Mouse (Mus musculus): ENCODE data around the gene Nudt2.

Nudt2 gene

DNA sequence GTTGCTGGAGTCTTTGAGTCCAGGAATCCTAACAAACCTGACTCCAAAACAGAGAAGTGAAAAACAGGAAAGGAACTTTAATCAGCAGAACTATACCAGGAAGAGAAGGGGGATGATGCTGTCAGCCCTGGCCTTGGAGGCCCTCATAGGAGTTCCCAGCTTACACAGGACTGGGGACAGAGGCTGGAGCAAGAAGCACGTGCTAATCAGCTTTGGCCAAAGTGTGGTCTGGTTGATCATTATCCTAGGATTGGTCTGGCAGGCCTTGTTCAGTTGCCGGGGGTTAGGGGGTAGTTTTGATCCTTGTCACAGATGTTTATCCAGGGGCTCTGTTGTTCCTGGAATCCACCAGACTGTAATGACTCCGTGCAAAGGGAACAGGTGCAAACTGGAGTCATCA is 29.4 kb downstream of the Nudt2 start:
- no peak for DNase-seq (ENCODE audit: low spot score in 2 of 2)

DNA sequence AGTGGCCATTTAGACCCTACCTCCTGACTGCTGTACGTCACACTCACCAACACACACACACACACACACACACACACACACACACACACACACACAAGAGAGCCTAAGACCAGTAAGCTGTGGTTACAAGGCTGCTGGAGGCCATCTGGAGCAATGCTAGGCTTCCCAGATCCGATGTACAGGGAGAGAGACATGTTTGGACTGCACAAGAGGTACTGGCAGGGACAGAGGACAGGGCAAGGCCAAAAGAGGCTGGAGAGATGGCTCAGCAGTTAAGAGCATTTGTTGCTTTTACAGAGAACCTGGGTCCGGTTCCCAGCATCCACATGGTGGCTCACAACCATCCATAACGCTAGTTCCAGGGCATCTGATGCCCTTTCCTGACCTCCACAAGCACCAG is 30.1 kb downstream of the Nudt2 start:
- DNase-seq (ENCODE audit: low spot score in 2 of 2) = no peak

DNA sequence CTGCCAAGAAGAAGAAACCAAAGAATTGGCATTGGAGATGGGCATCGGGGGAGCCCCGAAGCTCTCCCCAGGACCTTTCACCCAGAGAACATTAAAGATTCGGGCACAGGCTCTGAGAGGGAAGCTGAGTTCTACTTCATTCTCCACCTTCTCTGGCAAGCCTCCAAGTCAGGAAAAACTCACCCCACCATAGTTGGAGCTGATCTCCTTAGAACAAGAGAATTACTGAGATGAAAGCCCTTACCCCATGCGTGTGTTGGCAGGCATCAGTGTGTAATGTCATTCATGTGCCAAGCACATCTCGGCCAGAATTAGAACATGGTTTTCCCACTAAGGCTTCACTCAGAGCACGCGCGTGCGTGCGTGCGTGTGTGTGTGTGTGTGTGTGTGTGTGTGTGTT is 30.9 kb downstream of the Nudt2 start:
- DNase-seq (ENCODE audit: low spot score in 2 of 2) = no peak

DNA sequence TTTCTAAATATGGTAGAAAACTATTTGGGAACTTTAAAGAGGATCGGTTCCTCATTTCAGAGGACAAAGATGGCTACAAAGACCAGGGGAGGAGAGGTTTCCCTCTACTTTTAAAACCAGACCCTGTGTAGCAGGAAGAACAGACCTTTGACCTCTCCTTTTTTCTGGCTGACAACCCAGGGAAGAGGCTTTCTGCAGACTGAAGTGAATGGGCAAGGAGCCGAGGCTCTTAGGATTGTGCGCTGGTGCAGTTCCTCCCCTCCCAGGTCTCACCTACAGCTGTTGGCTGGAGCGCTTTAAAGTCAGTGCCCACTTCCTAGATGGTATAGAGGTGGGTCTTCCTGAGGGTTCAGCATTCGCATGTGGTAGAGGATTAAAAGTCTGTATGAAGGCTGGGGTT is 32.1 kb downstream of the Nudt2 start:
- no peak for DNase-seq (ENCODE audit: low spot score in 2 of 2)

DNA sequence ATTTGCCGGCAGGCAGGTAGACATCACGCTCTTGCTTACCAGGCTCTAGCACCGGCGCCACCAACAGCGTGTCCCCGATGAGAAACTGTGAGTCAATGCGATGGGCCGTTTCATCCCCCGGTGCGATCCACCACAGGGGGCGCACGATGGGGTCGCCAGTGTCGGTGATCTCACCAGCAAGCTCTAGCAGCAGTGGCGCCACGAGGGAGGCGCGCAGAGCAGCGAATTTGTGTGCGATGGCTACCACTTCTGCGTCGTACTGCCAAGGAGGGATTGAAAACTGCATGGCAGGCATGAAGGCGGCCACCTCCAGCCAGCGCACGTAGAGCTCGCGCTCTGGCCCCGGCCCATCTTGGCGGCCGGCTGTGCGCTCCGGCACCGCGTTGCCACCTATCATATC is 32.6 kb downstream of the Nudt2 start:
- DNase-seq (ENCODE audit: low spot score in 2 of 2) = no peak

DNA sequence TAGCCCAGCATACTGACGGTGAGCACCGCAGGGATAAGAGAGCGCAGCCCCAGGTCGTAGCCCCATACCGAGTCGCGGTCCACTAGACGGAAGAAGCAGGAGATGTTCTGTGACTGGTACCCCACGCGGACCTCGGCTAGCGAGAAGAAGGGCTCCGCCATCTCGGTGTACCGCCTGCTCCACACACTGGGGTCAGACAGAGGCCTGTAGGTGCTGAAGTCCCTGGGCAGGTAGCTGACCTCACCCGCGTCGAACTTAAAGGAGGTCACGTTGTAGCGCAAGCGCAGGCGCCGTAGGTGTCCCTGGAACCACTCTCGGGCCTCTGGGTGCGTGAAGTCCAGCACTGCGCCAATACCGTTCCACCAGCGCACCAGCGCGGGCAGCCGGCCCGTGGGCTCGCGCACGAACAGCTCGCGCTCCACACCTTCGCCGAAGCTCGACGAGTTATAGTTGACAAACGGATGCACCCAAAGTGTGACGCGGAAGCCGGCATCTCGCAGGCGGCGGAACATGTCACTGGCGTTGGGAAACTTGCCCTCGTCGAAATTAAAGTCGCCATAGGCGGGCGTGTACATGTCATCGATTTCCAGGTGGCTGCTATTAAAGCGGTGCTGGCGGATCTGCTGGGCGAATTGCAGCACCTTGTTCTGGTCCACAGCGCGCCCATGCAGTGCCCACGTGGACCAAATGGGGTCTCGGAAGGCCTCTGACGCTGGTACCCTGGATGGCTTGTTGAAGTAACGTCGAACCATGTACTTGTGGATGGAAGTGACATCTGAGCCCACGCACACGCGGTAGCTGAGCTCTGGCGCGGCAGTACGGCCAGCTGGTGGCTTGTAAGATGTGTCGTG is 33.3 kb downstream of the Nudt2 start:
- DNase-seq (ENCODE audit: low spot score in 2 of 2) = no peak

DNA sequence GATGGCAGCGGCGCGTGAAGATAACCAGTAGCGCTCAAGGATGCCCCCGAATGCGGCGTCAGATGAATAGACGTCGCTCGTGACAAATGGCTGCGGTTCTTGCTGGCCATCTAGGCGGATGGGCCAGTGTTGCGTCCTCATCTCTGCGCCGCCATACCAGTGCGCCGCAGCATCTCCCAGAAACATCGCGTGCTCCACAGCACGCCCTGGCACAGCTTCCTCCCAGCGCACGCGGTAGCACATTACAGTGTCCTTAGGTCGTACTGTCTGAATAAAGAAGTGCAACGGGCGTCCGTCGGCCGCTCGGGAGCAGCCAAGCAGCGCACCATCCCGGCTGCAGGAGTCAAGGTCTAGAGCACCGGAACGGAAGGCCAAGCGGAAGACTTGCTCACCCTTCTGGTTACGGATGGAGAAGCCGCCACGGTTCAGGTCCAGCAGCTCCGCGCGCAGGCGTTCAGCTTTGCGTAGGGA is 34.0 kb downstream of the Nudt2 start:
- DNase-seq (ENCODE audit: low spot score in 2 of 2) = no peak

DNA sequence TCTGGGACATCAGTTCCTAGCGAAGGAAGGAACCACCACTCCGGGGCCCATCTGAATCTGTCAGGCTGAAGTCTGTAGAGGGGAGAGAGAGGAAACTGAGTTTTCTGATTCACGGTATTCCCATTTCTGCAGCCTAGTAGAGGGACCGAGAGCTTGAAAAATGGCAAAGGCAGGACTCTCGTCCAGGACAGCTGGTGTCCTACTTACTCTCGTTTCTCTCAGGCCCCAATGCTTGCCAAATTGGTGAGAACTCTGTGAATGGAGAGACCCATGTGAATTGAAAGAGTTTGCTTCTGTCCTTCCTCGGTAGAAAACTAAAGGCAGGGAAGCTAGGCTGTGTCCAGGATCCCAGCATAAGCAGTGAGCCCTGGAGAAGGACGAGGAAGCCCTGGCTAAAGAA is 34.7 kb downstream of the Nudt2 start:
- DNase-seq (ENCODE audit: low spot score in 2 of 2) = no peak

DNA sequence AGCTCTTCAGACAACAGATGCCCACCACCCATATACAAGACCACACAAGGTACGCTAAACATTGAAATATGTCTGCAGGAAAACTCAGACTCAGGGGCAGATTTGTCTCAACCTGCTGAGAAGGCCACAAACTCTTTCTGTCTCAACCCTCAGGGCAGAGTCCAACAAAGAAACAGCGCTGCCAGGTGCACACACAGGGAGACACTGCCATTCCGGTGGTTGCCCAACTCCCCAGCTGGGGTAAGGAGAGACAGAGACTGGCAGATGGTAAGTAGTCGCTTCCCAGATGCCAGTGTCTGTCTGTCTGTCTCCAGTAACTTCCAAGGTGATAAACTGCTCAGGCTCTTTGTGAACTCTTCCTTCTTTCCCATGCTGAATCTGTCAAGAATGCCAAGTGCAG is 35.8 kb downstream of the Nudt2 start:
- no peak for DNase-seq (ENCODE audit: low spot score in 2 of 2)

DNA sequence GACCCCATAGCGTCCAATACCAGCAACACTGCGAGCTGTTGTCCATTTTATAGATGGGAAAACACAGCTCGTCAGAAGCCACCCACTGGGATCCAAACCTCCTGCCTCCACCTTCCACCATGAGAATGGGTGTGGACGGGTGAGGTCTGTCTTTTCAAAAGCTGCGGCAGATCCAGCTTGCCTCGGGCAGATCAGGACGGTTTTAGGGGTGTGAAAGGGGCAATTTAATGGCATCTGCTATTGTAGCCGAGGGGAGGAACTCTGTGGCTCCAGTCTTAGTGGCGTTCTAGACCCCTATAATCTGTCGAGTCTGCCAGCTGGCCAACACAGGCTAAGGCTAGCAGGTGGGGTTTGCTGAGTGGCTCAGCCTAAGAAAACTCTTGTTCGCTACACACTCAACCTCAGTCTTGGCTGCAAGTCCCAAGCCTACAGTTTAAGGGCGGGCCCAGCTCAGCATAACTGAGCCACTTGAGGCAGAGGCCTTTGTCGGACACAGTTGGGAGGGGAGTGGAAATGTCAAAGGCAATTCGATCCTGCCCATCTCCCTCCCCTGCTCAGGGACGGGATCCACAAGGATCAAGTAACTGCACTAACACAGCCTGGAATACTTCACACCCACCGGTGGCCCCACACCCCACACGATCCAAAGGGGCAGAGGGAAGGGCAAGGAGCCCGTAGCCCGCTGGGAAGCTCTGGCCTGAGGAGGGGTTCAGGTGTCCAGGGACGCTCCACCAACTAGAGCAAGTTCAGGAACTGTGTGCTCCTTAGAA is 37.4 kb downstream of the Nudt2 start:
- peak in 1 of 2 experiments; percentile 34 for DNase-seq (ENCODE audit: low spot score in 2 of 2)

DNA sequence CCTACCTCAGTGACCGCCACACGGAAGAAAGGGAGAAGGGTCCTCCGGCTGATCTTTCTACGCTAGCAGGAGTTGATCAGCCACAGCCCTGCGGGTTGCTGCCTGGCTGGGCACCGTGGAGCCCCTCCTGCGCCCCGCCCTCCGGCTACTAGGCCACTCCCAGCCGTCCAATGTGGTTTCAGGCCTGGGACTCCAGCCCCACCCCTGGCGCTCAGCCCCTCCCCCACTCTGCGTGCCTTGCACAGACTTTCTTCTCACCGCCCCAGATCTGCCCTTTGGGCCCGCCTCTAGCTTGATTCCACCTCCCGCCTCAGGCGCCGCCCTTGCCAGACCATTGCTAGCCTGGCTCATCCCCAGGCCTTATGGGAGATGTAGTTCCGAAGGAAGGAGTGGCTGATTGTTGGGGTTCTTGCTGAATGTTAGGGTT is 38.0 kb downstream of the Nudt2 start, which contains the start of gene AI464131:
Gene AI464131, minus strand, starts transcription at position 91 of the 427 bp plus-strand sequence.
- DNase-seq (ENCODE audit: low spot score in 2 of 2) = peak; percentile 97 to 99

DNA sequence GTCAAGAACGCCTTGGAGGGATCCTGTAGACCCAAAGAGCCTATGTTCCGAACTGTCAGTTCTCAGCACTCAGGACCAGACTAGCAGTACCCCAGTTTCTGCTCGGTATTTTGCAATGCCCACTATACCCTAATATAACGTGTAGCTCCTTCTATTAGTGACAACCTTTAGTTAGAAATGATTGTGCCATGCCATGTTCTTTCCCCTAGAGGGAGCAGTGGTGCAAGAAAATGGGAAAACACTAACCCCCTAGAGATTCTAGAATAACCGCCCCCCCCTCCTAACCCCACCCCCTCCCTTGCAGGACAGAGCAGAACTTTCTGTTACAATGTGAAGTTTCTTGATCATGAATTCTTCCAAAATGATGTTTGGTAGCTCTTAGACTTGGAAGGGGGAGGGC is 39.4 kb downstream of the Nudt2 start:
- no peak for DNase-seq (ENCODE audit: low spot score in 2 of 2)

DNA sequence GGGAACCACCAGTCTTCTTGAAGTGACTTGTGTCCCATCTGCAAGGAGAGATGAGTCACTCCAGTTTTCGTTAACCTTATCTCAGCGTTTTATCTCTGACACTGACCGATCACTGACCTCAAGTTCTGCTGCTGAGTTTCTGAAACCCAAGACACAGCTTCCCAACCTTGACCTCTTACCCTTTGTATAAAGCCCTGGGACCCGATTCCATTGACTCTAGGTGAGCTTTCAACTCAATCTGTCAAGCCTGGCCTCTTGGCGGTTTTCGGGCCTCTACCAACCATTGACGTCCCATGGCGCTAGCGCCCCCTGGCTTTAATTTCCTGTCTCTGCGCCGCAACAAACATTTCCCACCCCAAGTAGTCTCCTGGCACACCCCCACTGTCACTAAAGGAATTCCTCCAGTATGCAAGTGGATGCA is 40.2 kb downstream of the Nudt2 start:
- no peak for DNase-seq (ENCODE audit: low spot score in 2 of 2)

DNA sequence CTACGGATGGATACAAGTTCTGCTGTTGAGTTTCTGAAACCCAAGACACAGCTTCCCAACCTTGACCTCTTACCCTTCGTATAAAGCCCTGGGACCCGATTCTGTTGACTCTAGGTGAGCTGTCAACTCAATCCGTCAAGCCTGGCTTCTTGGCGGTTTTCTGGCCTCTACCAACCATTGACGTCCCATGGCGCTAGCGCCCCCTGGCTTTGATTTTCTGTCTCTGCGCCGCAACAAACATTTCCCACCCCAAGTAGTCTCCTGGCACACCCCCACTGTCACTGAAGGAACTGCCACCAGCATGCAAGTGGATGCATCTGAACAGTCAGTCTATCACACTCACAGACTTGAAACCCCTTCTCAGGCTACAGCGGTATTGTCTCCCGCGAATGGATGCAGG is 41.2 kb downstream of the Nudt2 start:
- peak in 1 of 2 experiments; percentile 48 for DNase-seq (ENCODE audit: low spot score in 2 of 2)

DNA sequence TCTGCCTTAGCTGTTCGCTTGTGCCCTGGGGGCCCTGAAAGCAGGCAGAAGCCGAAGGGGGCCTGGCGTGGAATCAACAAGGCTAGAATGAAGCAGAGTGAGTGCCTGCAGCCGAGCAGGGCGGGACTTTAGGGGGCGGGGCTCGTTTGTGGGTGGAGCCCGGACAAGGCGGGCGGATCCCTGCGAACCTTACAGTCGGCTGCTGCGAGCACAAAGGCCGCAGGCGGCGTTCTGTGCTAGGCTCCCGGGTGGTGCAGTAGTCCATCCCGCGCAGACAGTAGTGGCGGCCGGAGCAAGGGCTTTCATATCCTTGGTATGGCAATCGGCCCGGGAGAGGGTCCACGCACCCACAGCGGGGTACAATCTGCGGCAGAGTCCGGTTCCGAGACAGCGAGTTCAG is 42.0 kb downstream of the Nudt2 start:
- peak; percentile 79 to 87 for DNase-seq (ENCODE audit: low spot score in 2 of 2)

DNA sequence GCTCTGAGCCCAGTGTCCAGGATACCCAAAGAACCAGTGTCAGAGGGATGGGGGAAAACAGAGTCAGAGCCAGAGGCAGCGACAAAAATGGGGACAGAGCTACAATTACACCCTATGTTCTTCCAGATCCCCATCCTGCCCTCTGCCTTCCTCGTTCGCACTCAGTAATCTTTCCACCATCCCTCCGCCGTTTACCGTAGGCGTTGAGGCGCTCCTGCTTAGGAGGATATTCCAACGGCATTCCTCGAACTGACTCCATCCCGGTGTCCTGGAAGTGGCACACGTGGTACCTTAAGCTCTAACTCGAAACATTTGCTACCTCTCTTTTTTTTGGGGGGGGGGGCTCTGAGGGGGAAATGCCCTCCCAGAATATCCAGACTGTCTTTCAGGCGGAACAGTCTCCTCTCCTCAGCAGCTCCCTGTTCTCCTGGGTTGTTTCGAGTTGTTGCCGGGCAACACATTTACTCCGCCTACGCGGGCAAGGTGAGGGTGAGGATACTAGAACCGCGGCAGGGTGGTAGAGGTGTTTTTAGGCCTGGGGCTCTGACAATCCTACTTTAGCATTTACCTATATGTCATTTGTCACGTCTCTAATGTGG is 42.5 kb downstream of the Nudt2 start:
- DNase-seq (ENCODE audit: low spot score in 2 of 2) = no peak

DNA sequence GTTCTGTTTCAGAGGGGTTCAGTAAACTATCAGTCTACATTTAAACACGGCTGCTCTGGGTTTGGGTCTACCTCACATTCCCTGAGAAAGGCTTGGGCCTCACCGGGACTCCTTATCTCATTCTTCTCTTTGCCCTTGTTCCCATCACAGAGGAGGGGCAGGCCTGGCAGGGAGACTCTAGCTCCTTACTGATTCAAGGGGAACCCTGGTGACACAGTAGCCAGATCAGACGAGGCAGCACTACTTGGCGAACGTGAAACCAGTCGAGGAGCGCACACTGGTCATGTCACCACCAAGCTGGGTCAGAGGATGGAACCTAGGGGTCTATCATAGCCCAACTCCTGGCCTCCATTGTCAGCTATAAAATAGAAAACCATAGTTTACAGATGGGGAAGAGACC is 43.0 kb downstream of the Nudt2 start:
- DNase-seq (ENCODE audit: low spot score in 2 of 2) = no peak

DNA sequence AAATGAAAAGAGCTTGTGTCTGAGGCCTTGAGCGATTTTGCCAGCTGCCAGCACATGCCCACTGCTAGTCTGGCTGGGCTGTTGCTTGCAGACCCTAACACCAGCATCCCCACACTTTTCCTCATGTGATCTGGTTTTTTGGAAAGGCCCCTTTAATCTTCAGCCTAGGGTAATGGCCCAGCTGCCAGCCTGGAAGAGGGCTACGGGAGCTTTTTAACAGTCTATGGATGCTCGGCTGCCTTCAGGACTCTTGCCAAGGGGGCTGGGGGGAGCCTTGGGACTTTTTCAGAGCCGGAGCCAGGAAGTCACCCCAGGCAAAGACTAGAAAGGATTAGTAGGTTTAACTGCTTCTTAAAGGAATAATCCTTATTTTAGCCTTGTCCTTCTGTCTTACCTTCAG is 48.4 kb downstream of the Nudt2 start:
- DNase-seq (ENCODE audit: low spot score in 2 of 2) = no peak

DNA sequence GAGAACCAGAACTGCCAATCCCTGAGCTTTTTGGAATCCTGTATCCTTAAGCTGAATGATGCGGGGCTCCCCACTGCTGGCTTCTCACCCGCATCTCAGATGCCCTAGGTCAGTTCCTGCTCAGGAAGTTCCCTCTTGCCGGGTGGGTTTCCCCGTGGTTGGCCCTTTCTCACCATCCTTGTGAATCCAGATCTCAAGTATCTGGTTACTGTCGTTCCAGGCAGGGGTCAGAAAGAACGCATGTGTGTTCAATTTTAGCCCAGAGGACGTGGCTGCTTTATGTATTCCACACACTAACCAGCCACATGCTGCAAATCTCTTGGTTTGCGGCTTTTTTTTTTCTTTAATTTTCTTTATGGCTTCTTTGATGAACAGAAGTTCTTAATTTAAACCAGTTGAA is 48.8 kb downstream of the Nudt2 start:
- DNase-seq (ENCODE audit: low spot score in 2 of 2) = no peak

DNA sequence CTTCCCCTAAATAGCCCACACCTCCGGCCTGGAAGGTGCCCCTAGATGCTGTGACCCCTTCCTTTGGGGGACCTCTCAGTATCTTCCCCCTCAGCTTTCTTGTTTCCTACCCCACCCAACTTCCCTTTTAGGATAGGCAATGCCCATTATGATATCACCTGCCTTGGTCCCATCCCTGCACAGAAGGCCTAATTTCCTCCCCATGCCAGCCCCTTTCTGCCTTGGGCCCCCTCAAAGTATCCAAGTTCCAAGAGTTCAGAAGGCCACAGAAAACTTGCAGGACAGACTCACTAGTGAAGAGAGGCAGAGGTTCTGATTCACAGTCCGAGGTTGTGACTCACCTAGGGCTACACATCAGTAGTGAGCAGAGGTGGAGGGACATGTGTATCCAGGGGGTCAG is 52.3 kb downstream of the Nudt2 start, which contains the start of gene 1110017D15Rik:
Gene 1110017D15Rik, minus strand, starts transcription at position 101 of the 400 bp plus-strand sequence.
- no peak for DNase-seq (ENCODE audit: low spot score in 2 of 2)

DNA sequence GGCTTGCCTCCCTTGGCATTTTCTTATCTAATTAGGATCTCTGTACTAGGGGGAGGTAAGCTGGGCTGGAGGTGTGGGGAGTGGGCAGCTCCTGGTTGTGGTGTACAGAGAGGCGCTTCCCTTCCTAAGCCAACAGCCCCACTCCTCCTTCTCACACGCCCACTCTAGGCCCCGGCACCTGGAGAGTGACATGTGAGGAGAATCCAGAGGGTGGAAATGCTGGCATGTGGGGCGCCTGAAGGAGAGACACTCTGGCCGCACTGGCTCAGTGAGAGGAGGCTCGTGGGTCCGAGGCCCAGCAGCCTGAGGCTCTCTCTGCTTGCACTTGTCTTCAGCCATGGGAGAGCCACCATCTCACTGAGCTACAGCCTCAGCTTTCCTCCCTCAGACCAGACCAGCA is 53.4 kb downstream of the Nudt2 start:
- no peak for DNase-seq (ENCODE audit: low spot score in 2 of 2)

DNA sequence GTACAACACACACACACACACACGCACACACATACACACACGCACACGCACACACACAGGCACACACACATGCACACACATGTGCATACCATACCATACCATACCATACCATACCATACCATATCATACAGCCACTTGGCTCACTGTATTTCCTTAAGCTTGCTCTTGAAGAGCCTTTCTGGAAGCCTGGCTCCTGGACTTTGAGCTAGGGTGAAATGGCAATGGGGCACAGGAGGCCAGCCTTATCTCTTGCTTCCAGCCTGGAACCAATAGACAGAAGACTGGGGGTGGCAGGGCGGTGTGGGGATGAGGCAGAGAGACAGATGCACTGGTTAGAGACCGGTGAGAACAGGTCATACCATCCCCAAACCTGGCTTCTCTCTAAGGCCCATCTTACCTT is 54.2 kb downstream of the Nudt2 start:
- DNase-seq (ENCODE audit: low spot score in 2 of 2) = no peak
